Mouse (Mus musculus) right cerebral cortex, postnatal 36 days (tissue): Measurements from ENCODE around the gene Ccdc65.

ENCODE experiments used
- DNase-seq, 2 experiments: peaks; one replicate each; pipeline ENCODE4 v3.0.0; 2022; ENCODE audit warnings: low spot score in 2 of 2, mixed read lengths in 1 of 2

Gene Ccdc65

DNA sequence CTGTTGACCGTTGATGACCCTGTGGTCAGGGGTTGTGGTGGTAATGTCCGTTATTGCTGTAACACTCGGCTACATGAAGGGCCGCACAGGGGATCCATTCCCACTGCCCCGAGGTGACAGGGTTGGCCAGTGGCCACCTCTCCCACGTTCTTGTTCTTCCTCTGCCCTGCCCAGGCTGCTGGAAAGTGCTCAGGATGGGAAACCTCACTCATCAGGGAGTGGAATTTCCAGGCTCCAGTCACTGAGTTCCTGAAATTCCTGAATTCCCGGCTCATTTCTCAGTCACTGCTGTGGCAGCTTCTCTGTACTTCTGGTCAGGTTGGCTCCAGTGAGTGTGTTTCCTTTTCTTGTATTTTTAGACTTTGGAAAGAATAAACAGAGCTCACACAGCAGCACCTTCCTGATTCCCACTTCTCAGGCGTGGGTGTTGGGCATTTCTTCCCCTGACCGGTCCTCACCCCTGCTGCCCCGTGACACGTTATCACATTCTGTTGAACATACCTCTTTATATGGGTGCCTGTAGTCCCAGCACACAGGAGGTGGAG, 15.8 kb upstream of the Ccdc65 start:
- DNase-seq = no peak

DNA sequence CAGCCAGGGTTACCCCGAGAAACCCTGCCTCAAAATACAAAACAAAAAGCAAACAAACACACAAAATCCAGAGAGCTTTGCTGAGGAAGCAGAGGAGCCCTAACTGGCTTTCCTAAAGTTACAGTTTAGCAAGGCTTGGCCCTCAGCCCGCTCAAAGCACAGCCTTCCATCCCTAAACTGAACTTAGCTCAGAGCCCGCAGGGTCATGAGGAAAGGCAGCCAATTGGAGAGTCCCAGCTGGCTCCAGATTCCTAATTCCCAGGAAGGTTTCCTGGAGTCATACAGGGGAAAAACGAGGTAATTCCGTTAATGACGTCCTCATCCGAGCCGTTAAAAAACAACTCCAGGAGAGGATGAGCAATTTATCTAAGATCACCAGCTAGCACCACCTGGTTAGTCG, 12.3 kb upstream of the Ccdc65 start:
- DNase-seq = no peak

GRCm38 (mm10) chr15:98696216-98696615, 11.8 kb upstream of the Ccdc65 start:
- no peak for DNase-seq

DNA sequence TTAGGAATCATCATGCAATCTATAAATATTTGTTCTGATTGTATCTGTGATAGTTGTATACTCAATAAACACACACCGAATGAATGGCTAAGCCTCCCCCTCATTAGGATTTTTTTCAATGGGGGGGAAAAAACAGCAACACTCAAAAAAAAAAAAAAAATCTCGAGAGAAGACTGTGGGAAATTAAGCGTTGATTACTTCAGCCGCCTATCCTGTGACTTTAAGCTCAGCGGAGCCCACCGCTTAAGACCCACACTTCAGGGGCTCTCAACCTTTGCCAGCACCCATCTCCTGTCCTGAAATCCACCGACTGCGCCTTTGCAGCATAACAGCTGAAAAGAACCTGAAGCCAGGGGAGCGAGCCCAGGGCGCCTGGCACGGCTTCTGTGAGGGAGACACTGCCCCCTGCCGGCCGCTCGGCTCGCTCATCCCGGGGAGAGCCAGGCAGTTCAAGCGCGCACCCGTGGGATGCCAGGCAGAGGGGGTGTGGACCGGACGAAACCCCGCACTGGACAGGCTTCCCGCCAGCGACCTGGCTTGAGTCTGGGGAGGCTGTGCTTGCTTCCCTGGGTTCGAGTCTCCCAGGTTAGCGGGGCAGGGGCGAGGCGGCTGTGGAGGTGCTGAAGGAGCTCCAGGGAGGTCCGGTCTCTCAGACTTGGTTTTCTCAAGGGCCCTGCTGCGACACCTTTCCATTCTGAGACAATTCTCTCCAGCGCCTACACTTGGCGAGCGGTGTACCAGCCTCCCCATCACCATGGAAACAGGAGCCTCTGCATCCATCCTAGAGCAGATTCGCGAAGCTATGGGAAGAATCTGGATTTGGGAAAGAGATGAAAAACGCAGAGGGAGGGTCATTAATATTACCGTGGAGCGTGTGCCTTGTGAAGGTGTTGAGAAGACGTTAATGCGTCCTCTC, 8.6 kb upstream of the Ccdc65 start:
- DNase-seq = peak; percentile 82 to 87

DNA sequence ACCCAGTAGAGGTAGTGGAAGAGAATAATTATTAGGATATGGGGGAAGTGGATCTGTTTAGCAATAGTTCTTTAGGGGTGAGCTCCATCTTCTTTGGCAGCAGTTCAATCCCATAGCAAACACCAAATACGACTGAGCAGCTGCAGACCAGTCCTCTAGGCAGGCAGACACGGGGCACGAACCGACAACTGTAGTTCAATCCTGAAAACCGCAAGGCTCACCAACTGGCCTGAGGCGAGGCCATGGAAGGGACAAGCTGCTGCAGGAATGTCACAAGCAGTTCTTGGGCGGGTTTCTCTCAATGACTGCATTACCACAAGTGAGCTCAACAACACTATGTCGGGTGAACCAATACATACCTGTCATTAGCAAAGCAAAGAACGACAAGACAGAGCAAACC, 3.7 kb upstream of the Ccdc65 start:
- no peak for DNase-seq

- DNase-seq = peak in 1 of 2 experiments; percentile 51
Measured at GRCm38 (mm10) chr15:98710442-98710841, 2.4 kb downstream of the Ccdc65 start.

GRCm38 (mm10) chr15:98714230-98714652, 6.2 kb downstream of the Ccdc65 start:
- no peak for DNase-seq

- no peak for DNase-seq
Measured at GRCm38 (mm10) chr15:98717301-98717700, 9.3 kb downstream of the Ccdc65 start.

GRCm38 (mm10) chr15:98722191-98722590, 14.2 kb downstream of the Ccdc65 start:
- DNase-seq = no peak

- no peak for DNase-seq
Measured at GRCm38 (mm10) chr15:98722854-98723253, 14.8 kb downstream of the Ccdc65 start.

DNA sequence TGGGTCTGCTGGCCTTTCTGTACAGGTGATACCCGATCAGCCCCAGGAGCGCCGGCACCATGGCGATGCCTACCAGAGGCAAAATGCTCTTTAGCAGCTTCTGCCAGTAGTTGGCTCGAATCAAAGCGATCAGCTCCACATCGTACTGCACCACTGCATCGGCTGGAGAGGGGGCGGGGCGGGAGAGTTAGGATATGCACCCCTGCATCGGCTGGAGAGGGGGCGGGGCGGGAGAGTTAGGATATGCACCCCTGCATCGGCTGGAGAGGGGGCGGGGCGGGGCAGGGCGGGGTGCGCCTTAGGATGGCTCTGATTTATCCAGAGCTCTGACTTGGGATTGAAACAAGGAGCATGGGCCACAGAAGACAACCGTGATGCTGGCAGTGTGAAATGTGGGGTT, 16.4 kb downstream of the Ccdc65 start:
- no peak for DNase-seq

DNA sequence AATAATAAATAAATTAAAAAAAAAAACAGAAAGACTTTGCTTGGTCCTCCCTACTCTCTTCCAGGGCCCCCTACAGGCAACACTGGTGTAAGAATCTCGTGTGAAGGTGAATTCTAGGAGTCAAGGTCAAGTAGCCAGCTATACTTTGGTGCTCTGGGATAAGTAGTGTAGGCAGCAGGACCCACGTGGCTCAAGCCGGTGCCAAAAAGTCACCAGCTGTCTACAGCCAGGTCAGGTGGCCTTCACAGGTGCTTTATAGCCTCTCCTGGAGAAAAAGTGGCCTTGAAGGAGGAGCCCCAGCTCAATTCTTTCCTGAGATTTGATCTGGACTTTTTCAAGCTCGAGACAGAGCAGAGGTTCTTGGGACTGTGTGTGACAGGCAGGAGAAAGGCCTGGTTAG, 18.1 kb downstream of the Ccdc65 start:
- no peak for DNase-seq

DNA sequence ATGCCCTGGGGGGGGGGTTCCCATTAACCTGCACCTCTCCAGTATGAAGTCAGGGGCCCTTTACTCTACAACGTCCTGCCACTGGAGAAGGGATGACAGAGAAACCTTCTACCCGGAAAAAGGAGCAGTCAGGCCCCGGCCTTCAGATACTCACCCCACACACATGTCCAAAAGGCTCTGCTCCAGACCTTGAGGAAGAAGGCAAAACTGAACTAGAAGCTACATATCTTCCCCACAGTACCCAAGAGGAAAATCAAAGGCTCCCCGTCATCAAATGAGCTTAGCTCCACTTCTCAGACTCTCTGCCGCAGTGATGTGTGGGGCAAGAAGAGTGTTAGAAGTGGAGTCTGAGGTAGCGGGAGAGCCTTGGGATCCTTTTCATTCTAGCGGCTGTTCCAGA, 18.7 kb downstream of the Ccdc65 start:
- no peak for DNase-seq

DNA sequence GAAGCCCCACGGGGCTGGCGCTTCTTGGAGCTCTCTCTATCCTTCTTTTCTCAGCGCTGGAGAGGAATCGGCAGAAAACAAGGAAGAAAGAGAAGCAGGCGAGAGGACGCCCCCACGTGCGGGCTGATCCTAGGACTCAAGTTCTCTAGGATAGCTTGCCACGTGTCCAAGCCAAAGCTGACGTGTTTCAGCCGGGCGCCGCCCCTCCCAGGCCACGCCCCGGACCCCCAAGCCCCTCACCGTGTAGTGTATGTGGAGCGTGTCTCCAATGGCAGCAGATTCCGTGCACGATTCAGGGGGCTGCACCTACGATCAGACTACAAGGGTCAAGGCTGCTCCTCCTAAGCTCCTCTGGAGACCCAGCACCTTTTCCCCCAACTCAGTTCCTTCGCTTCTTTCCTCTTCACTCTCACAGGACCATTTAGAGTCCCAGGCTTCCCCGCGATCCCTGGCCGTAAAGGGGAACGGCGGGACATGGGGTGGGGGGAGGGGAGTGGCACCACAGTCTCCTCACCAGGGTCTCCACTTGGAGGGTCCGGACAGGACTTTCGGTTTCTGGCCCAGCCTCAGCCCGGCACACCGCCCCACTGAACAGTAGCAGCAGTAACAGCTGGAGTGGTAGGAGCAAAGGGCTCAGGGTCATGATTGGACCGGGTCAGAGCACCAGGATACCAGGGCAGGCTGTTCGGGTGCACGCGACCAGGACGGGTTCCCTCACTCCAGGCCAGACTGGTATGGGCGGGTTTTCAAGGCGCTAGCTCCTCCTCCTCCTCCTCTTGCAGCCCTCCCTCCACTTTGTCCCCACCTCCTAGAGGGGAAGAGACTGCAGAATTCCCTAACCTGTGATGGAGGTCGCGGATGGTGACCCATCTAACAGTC, 19.7 kb downstream of the Ccdc65 start, which contains the start of gene Fkbp11:
Gene Fkbp11 (minus strand): TSS at position 756 of the 879 bp plus-strand sequence.
- no peak for DNase-seq

DNA sequence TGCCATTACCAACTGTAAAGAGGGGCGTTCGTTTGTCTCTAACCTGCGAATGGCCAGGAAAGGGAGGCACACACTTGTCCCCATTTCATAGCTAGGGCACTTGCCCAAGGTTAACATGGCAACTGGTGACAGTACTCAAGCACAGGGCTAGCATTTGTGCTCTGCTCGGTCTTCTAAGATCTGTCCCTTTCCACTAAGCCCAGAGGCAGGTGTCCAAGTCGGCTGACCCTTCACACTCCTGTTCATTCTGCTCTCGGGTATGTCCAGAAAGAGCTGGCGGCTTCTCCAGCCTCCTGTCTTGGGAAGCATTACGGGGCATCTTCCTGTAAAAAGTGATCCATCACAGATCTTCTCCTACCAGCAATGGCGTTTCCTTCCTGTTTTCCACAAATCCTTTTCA, 20.4 kb downstream of the Ccdc65 start:
- DNase-seq = no peak

- no peak for DNase-seq
Measured at GRCm38 (mm10) chr15:98729791-98730545, 22.0 kb downstream of the Ccdc65 start.

GRCm38 (mm10) chr15:98730790-98731189, 22.8 kb downstream of the Ccdc65 start:
- DNase-seq = no peak

GRCm38 (mm10) chr15:98732006-98732531, 24.1 kb downstream of the Ccdc65 start:
- DNase-seq = no peak

DNA sequence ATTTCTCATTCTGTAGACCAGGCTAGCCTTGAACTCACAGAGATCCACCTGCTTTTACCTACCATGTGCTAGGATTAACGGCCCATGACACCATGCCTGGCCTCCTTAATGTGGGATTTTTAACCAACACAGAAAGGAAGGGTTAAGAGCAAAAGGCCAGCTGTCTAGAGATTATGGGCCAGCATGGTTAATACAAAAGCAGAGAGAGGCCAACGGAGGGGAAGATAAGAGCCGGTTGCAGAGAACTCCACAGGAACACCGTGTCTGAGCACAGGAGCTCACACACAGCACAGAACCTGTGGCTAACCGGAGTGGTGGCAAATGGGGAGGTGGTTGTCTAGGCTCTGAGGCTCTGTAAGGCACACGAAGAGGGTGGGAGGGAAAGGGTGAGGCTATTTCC, 25.4 kb downstream of the Ccdc65 start:
- DNase-seq = no peak

DNA sequence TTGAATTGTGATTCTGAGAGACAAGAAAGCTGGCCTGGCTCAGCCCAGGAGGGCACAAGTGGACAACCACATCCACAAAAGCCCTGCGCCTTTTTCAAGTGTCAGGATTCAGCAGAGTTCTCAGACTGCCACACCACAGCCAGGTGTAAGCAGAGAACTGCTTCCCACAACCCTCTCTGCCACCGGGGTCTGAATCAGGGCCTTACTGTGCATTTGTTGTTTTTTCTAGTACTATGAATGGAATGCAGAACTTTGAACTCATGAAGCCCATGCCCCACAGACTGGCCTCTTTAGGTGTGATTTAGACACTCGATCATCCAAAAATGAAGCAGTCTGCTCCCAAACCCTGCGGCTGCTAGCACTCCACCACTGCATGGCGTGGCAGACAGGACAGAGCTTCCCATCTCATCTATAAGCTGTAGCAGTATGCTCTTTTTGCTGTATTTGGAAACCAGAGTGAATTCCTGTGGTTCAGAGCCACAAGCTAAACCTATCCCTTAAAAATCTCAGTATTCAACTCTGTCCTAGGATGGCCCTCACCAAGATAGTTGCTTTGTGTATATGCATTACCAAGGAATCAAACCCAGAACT, 26.1 kb downstream of the Ccdc65 start:
- no peak for DNase-seq

GRCm38 (mm10) chr15:98736521-98736920, 28.5 kb downstream of the Ccdc65 start:
- no peak for DNase-seq
